Mouse (Mus musculus) heart, postnatal 0 days (tissue): ENCODE measurements around the gene Gad1.

Experiments used
- CTCF ChIP-seq: IDR thresholded peaks from 2 replicates; pipeline ENCODE4 v1.5.1; 2016; ENCODE audit warnings: antibody characterized with exemption, control low read depth, low read depth
- EP300 ChIP-seq: IDR thresholded peaks from 2 replicates; pipeline ENCODE4 v1.6.1; 2016; ENCODE audit warnings: antibody characterized with exemption, low read depth

GRCm38 (mm10) chr2:70588200-70588599 lies 35.3 kb downstream of the Gad1 start:
- TF ChIP-seq CTCF (no peak), EP300 (no peak)
